Mouse (Mus musculus) olfactory bulb, adult 2 months (tissue): ENCODE data around the gene Ercc6l2.

ENCODE experiments used
- CTCF ChIP-seq: fragments of 200-500 bp; IDR thresholded peaks from 2 replicates; pipeline ENCODE4 v1.5.1; 2012; ENCODE audit warnings: low read depth, mild to moderate bottlenecking, low read length, moderate library complexity; ENCODE audit not compliant: insufficient read depth
- POLR2A ChIP-seq: fragments of 200-500 bp; IDR thresholded peaks from 2 replicates; pipeline ENCODE4 v1.6.1; 2012; ENCODE audit warnings: mild to moderate bottlenecking, low read depth, low read length, moderate library complexity; ENCODE audit not compliant: insufficient read depth

- TF ChIP-seq CTCF, result no peak
- TF ChIP-seq POLR2A, result no peak
These were observed 121.3 kb downstream of the Ercc6l2 start for GRCm38 (mm10) chr13:63936369-63936768.
